Mouse (Mus musculus) ovary, postnatal 36 days (tissue): ENCODE measurements around the gene Senp8.
"Not testable (repeated sequence)": the region's sequence is repeated elsewhere in the genome, so short reads cannot be mapped to it uniquely, and the experiment has no call there.

Experiments
- DNase-seq: peaks from one replicate; pipeline ENCODE4 v3.0.0; 2022; ENCODE audit warnings: low spot score, mixed read lengths

Gene Senp8

GRCm38 (mm10) chr9:59750267-59751065 lies at the start of gene Senp8, which contains the start of gene Myo9a:
Gene Senp8, minus strand, starts transcription at chr9:59750710.
Gene Myo9a, plus strand, starts transcription at chr9:59750896.
- DNase-seq, result peak; percentile 100

DNA sequence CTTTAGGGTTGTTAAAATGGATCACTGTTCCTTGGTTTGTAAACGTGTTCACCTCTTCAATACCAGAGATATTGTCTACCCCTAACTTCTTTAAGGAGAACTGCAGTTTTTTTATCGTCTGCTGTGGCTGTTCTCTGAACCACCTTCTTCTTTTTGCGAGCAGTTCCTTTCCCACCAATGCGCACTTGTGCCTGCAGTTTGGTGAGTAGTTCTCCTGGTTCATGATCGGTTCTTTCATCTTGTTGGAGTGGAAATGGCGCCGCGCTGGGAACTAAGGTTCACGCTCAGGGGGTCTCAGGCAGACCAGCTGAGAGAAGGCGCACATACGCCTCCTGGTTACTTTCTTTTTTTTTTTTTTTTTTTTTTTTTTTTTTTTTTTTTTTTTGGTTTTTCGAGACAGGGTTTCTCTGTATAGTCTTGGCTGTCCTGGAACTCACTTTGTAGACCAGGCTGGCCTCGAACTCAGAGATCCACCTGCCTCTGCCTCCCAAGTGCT lies 16.5 kb upstream of the Senp8 start:
- DNase-seq, result not testable (repeated sequence)

DNA sequence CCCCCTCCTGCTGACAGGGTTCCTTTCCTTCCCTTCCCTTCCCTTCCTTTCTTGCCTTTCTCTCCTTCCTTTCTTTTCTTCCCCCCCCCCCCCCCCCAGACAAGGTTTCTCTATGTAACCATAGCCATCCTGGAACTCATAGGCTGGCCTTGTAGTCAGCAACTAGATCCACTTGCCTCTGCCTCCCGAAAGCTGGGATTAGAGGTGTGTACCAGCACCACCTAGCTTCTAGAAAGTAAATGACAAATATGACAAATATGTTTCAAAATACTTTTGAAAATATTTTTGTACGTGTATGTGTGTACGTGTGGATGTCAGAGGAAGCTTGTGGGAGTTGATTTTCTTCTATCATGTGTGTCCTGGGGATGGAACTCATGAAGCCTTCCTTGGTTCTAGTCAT lies 10.0 kb upstream of the Senp8 start:
- no peak for DNase-seq

DNA sequence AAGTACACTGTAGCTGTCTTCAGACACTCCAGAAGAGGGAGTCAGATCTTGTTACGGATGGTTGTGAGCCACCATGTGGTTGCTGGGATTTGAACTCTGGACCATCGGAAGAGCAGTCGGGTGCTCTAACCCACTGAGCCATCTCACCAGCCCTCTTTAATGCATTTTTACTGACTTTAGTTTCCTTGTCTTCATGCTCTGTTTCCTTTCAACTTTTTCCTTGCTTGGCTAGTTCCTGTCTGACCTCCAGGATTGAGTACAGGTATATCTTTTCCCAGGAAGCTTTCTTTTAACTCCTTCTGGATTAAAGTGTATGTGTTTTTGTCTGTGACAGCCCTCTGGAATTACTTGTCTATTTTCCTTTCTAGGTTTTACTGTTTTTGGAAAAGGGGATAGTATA lies 6.5 kb upstream of the Senp8 start:
- DNase-seq, result not testable (repeated sequence)

GRCm38 (mm10) chr9:59755199-59755598 lies 4.7 kb upstream of the Senp8 start:
- DNase-seq, result no peak

DNA sequence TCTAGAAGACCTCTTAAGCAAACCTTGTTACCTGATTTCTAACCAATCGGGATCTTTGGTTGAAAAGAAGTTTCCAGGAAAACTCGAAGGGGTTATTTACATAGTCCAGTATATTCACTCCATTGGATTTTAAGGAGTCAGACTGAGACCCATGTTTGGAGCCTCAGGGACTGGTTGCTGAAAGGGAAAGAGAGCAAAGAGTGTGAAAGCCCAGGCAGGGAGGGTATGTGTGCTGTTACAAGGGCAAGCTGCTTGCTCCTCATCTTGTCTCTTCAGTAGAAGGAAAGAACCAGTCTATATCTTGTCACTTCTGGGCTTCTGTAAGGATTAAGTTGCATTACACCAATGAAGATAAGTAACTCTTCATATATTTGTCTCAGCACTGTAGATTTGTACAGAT lies 1.5 kb upstream of the Senp8 start:
- DNase-seq, result no peak

DNA sequence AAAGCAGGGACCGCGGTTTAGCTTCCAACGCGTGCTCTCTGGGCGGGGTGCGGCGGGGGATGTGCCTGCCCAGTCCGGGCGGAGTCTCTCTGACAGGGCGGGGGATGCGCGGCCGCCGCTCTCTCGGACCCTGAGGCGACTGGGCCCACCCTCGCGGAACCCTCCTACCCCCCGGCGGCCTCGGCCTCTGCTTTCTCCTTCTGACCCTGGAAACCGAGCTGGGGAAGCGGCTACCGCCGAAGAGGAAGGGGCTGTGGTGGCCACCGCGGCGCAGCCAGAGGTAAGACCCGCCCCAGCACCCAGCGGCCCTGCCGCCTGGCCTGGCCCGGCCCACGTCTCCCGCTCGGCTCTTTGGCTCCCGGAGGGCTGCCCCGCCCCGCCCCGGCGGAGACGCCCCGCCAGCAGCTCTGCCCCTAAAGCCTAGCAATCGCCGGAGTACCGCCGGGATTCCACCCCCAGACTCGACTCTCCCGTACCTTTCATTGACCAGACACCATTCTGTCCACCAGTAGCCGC lies 614 bp upstream of the Senp8 start:
- peak; percentile 92 for DNase-seq

DNA sequence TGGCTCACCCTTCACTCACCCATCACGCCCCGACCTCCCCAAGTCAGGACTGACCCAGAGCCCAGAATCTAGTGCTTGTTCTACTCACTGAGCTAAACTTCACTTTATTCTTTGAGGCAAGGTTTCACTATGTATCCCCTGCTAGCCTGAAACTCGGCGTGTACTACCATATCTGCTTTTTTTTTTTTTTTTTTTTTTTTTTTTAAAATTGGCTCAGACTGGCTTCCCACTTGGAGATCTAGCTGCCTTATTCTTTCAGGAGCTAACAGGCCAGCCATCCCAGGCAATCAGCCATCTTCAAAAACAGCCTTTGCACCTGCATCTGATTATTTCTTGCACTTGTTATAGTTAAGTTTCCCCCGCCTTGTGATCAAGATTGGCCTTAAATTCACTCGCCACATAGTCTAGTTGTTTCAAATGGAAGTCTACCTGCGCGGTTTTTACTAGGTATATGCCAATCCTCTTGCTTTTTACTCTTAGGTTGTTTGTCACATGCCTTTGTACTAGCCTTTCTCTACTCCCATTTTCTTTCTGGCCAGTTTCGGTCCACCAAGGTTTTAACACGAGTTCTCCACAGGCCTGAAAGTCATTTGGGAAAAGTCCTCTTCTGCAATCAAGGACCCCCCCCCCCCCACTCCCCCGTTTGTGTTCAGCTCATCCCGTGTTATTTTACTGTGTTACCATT lies 787 bp downstream of the Senp8 start:
- no peak for DNase-seq

DNA sequence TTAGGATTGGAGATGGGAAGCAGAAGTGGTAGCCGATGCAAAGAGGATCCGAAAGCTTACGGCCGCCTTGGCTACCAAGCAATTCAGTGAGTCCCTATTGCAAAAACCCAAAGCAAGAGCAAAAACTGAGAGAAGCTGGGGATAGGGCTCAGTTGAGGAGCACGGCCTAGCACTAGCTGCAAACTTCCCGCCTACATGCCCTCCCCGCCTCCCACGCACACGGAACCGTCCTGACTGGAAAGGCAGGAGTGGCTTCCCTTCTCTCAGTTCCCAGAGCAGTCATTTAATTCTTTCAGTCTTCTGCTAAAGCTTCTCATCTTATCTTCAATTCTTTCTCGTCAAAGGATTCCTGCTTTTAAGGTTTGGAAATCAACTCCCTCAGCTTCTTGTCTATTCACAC lies 1.5 kb downstream of the Senp8 start:
- peak; percentile 48 for DNase-seq

- DNase-seq, result no peak
These were observed 2.1 kb downstream of the Senp8 start for GRCm38 (mm10) chr9:59748387-59748786.

GRCm38 (mm10) chr9:59743903-59744302 lies 6.6 kb downstream of the Senp8 start:
- no peak for DNase-seq

- no peak for DNase-seq
These were observed 9.9 kb downstream of the Senp8 start for GRCm38 (mm10) chr9:59740593-59740992.

- no peak for DNase-seq
These were observed 15.1 kb downstream of the Senp8 start for GRCm38 (mm10) chr9:59735394-59735793.

- DNase-seq, result no peak
These were observed 17.4 kb downstream of the Senp8 start for GRCm38 (mm10) chr9:59733075-59733474.

- no peak for DNase-seq
These were observed 19.4 kb downstream of the Senp8 start for GRCm38 (mm10) chr9:59731136-59731535.

- DNase-seq, result no peak
These were observed 22.8 kb downstream of the Senp8 start for GRCm38 (mm10) chr9:59727569-59728286.

GRCm38 (mm10) chr9:59725515-59725914 lies 25.0 kb downstream of the Senp8 start:
- DNase-seq, result no peak

GRCm38 (mm10) chr9:59723791-59724442 lies 26.6 kb downstream of the Senp8 start:
- peak; percentile 33 for DNase-seq

DNA sequence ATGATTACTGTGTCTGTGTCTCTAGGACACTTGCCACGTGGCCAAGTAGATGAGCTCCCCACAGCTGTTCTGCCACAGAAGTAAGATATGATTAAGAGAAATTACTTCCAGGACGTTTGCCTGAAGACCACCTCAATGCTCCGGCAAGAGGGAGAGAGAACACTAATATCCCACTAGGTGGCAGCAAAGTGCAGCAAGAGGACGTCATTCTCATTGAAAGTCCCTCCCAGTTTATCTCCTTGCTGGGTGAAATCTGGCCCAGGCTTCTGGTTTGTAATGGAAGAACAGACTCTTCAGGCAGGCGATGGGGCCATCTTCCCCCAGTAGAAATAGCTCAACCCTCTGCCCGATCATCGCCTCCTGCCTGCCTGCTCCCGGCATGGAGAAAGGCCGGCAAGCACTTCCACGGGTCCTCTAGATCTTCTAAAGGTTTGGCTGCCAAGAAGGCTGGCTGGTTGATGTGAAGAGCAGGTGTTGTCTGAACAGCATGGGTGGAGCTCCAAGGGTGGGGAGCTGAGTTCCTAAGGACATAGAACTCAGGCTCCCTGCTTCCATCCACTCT lies 27.3 kb downstream of the Senp8 start:
- DNase-seq, result peak; percentile 41

GRCm38 (mm10) chr9:59721144-59721543 lies 29.4 kb downstream of the Senp8 start:
- no peak for DNase-seq

DNA sequence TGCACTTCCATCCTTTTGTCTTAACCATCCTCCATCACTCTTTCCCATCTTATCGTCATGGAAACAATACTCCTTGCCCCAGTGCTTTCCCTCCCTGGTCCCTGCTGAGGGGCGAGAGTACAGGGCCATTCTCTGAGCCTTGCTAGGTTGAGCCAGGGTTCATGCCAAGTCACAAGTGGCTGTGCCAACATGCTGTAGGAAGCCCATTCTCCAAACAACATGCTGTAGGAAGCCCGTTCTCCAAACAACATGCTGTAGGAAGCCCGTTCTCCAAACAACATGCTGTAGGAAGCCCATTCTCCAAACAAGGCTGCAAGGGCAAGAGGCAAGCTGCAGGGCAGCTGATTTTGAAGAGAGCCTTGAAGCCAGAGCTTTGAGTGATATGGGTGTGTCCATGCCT lies 32.3 kb downstream of the Senp8 start:
- no peak for DNase-seq
